Mouse (Mus musculus): ENCODE data around the gene a.

Gene a

DNA sequence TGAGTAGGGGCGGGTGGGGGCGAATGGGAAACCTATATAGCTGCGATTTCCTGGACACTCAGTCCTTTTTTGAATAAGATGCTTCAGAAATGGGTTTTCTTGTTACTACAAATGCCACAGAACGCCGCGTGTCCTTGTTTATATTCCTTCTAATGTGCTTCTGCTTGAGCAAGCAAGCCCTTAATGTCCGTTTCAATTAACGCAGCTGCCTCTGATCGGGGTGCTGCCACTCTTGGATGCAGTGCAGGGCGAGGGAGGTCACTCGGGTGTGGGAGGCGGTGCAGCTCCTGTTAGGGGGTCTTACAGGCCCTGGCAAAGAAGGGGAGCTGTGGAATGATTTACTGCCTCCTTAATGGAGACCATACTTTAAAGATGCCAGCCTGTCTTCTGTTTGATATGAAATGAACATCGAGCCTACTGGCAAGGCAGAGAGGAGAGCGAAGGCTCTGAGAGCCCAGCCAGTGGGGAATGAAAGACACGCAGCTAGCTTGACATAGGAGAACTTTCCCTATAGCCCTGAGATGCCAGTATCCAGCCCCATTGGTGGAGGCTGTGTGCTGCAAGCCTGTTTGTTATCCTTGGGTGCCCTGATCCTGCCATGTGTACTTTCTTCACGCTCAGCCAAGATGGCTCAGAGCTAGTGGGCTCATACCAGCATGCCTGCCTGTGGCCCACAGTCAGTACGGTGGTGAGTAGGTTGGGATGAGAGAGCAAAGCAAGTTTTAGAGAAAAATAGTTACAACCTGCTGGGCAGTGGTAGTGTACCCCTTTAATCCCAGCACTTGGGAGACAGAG, 8.1 kb upstream of the a start:
- DNase-seq (ENCODE audit: low spot score): no peak

DNA sequence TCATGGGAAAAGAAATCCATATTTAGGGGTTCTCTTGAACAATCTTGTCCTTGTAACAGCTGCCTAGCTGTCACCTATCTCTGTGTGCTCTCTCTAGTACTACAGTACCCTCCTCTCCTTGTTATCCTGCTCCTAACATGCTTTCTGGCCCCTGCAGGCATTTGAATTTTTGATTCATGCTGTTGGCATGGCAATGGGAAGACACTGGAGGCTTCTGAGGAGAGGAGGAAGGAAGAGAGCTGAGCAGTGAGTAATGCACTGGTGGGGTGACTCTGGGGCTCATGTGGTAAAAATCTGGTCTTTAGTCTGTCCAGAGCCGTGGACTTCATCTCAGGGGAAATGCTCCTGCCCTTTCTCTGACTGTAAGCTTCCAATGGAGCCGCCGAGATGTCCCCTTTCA, 5.9 kb upstream of the a start:
- no peak for DNase-seq (ENCODE audit: low spot score)

DNA sequence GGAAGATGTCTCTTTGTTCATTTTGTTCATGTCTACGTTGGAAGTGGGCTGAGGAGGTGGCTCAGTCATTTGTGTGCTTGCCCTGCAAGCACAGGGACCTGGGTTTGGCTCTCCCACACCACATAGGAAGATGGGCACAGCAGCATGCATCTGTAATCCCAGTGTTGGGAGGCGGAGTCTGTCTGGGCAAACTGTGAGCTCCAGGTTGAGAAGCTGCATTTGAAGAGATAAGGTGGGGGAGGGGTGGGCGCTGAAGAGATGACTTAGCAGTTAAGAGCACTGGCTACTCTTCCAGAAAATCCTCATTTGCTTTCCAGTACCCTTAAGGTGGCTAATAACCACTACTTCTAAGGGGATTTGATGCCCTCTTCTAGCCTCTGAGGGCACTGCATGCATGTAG, 5.0 kb upstream of the a start:
- DNase-seq (ENCODE audit: low spot score): no peak

DNA sequence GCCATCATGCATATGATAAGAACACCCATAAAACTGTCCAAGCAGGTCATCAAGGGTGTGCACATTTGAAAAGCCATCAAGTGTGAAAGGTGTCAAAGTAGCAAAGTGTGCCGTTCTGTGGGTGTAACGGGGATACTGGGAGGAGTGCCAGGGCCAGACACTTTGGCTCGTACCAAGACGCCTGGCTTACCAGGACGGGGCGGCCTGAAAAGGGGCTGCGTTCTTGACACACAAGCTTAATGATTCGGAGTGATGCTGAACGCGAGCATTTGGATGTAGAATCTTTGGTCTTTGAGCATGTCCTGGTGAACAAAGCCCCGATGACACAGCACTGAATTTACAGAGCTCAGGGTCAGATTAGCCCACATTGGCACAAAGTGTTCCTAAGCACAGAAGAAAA, 4.4 kb upstream of the a start:
- DNase-seq (ENCODE audit: low spot score): no peak

DNA sequence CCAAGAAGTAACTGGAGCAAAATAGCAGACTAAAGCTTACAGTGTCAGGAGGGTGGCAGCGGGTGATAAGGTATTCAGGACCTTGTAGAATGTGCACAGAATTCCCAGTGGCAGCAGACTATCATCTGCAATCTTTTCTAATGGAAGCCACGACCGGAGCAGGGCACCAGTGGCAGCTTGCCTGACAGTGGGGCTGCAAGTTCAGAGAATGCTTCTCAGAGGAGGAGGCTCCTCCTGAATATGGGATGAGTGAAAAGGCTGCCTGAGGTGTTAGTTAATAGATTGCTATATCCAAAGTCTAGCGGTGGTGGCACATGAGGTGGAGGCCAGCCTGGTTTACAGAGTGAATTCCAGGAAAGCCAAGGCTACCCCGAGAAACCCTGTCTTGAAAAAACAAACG, 1.8 kb upstream of the a start:
- no peak for DNase-seq (ENCODE audit: low spot score)

DNA sequence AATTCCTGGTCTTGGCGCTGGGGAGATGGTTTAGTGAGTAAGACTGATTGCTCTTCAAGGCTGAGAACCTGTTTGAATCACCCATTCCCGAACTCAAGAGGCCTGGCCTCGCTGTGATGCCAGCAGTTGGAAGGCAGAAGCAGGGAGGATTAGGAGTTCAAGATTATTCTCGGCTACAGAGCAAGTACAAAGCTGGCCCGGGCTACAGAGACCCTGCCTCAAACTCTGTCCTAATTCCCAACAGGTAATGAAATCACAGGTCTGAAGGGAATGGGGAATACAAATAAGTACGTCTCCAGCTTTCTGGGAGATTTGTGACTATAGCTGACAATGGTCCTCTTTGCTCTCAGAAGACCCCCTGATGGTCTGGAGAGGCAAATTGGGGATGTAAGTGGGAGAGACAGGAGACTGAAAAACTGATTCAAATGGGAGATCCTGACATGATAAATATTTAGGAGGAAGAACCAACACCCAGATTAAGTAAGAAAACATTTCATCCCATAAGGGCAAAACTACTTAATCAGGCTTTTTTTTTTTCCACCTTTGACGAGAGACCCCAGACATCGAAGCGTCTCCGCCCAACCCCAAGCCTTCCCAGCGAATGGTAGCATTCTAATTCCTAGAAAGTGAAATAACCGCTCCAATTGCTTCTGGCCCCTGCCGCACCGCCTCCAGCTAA, 1.1 kb upstream of the a start:
- no peak for DNase-seq (ENCODE audit: low spot score)

DNA sequence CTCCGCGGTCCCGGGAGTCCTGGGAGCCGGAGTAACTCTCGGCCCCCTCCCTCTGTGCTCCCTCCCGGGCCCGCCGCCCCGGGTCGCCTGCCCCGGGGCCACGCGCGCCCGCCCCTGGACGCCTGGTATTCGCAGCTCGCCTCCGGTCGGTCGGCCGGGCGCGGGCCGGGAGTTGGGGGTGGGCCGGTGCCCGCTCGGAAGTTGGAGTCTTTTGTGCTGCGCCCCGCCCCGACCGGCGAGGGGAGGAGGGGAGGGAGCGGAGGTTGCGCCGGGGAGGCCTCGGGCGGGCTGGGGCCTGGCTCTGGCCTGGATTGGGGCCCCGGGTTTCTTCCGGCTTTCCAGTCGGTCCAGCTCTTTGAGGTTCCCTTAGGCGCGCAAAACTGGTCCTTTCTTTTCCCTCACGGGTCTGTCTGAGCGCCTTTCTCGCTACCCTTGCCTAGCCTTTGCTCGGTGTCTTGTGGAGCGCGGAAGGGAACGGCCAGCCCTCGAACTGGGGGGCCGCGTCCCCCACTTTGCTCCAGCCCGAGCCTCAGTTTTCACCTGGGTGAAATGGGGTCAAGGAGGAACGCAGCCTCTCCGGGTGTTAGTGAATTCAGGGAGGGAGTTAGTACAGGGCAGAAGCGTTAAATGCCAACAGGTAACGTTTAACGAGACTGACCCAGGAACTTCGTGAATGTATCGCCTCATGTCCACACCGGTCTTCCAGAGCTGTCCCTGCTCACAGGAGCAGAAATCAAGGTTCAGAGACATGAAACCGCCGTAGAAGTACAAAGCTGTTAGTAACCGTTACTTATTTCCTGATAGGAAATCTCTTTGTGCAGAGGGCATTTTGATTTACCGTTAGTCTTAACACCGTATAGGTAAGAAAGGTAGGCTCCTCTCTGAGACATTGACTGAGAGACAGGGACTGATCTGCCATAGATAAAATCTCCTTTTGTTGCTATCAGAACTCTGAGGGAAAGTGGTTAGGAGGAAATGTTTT, 750 bp downstream of the a start:
- DNase-seq (ENCODE audit: low spot score): peak; percentile 83

DNA sequence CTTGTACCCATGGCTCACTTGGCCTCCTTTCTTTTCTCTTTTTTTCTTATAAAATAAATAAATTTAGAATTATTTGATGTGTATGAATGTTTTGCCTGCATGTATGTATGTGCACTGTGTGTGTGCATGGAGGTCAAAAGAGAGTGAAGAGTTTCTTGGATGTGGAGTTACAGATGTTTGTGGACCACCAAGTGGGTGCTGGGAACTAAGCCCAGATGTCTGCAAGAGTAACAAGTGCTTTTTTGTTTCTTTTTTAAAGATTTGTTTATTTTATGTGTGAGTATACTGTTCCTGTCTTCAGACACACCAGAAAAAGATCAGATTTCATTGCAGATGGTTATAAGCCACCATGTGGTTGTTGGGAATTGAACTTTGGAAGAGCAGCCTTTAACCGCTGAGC, 12.2 kb downstream of the a start:
- DNase-seq (ENCODE audit: low spot score): no peak

DNA sequence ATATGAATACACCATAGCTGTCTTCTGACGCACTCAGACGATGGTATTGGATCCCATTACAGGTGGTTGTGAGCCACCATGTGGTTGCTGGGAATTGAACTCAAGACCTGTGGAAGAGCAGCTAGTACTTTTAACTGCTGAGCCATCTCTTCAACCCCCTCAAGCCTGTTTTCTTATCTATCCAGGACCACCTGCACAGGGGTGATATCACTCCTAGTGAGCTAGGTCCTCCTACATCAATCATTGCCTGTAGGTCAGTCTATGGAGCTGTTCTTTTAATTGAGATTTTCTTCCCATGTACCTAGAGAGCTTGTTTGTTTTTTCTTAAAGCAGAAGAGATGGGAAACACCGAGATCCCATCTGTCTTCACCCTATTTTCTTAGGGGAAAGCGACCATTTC, 12.6 kb downstream of the a start:
- no peak for DNase-seq (ENCODE audit: low spot score)

DNA sequence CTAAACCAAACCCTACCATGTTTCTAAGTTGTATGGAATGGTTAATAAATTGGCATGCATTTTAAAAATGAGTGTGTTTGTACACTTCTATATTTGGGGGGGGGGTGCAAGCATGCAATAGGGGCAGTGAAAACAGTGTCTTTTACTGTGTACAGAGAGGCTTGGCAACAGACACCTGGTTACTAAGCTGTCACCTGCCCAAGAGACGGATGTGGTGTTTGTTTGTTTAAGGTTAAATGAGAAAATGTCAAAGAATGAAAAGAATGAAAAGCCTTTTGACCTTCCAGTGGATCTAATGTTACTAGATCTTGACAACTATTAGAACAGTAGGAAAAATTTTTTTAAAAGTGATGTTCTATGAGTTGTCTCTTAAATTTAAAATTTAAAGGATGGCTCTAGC, 16.5 kb downstream of the a start:
- DNase-seq (ENCODE audit: low spot score): no peak

DNA sequence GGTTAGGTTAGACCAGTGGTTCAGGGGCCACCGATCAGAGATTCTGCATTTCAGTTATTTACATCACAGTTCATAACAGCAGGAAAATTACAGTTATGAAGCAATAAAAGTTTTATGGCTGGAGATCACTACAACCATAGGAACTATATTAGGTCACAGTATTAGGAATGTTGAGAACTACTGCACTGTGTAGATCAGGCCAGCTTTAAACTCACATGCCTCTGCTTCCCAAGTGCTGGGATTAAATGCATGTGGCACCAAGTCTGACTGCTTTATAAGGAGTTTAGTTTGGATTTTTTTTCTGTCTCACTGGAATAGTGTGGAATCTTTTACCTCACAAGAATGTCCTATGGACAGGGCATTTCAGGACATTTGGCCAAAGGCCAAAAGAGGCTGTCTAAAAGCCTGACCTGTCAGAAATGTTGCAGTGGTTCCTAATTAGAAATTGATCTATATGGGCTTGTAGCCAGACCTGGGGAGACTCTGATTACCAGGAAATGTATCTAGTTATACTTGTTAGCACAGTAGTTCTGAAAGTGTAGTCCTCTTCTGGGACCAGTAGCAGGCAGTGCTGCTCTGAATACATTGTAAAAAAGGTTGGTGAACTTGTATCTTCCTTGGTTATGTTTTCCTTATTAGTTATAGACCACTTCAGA, 18.0 kb downstream of the a start:
- no peak for DNase-seq (ENCODE audit: low spot score)

DNA sequence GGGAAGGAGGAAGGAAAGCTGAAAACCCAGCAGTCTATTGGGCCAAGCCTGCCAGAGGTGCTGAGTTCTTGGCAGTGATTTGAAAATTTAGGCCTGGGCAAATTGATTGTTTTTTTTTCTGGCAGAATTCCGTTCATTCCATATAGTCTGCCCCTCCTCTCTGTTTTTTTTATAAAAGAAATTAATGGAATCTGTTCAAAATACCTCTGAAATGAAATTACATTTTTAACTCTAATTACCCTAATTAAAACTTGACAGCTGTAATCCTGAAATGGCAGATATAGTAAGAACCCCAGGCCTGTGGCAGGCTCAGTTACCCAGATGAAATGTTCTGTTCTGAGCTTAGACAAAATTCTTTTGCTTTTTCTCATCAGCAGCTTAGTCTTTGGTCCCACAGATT, 19.6 kb downstream of the a start:
- no peak for DNase-seq (ENCODE audit: low spot score)

DNA sequence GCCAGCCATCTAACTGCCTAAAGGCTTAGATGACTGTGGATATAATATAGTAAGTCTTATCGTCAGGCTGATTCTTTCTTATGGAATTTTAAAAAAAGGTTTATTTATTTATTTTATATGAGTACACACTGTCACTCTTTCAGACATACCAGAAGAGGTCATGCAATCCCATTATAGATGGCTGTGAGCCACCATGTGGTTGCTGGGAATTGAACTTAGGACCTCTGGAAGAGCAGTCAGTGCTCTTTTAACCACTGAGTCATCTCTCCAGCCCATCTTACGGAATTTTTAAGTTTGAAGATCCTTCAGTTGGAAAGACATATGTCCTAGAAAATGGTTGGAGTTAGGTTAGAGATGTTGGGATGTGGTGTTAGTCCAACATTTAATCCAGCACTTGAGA, 22.2 kb downstream of the a start:
- no peak for DNase-seq (ENCODE audit: low spot score)

DNA sequence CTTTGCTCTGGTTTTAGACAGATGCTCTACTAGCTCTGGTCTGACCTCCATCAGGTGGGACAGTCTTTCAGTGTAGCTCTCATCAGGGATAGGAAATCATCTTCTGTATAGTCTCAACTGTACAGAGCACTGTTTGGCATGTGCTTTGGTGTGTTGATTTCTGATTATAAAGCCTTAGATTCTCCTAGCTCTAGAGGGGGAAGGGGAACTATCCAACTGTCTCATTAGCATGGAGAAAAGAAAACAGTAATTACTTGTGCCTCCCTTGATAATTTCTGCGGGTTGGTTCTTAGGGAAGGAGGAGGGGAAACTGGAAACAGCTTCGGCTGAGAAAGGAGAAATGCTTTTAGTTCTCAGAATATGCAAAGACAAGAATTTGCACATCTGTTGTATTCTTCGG, 25.9 kb downstream of the a start:
- DNase-seq (ENCODE audit: low spot score): no peak

DNA sequence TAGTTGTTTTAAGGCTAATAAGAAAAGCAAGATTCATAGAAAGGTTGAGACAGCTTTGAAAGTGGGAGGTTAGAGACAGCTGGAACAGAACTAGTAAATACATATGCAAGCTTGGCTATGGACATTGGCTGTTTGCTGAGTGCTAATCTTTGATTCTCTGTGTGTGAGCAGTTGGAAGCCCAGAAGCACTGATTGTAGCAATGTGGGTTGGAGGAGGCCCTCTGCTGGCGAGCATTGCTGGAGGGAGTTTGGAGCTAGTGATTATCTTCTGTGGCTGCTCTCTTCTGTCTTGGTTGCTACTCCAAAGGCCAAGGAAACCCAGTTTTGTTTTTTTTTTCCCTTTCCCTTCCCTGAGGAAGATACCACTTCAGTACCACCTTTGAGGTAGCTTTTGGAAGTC, 26.6 kb downstream of the a start:
- no peak for DNase-seq (ENCODE audit: low spot score)

DNA sequence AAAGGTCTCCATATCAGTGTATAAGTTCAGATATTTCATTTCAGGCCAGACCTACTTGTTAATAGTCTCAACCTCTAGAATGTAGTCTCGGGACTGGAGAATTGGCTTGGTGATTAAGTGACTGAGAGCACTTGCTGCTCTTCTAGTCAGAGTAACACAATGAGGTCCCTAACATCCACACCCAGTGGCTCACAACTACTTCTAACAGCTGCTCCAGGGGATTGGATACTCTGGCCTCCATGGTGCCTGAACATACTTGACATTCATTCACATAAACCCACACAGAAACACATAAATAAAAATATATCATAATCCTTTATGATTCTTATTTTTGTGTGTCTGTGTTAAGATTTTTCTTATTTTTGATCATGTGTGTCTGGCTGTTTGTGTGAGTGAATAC, 27.4 kb downstream of the a start:
- DNase-seq (ENCODE audit: low spot score): no peak

DNA sequence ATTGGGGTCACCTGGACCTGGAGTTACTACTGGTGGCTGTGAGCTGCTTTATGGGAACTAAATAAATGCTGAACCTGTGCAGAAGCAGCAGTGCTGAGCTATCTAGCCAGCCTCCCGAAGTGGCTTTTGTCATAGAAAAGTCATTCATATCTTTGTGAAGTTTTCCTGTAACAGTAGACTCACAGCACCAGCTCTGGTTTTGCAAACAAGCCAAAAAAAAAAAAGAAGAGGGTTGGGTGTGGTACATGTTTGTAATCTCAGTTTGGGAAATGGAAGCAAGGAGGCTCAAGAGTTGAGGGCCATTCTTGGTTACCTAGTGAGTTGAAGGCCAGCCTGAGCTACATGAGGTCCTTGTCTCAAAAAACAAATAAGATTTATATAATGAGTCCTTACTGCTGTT, 29.1 kb downstream of the a start:
- no peak for DNase-seq (ENCODE audit: low spot score)

DNA sequence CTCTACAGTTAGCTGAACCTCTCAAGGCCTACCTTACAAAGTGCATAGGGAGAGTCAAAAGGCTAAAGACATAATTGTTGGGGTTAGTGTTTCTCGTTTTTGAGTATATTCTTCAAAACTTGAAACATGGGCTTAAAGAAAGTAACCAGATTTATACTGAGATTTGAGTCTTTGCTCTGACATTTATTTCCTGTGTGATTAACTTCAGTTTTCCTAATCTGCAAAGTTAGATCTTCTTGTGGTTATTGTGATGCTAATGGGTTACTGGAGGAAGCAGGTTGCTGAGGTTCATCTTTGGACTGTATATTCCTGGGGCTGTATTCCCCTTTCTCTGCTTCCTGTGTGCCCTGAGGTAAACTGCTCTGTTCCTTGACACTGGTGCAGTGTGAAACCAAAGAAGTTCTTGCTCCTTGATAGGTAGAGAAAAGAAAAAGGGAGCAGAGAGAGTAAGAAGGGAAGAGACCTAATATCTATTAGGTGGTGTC, 34.9 kb downstream of the a start:
- no peak for DNase-seq (ENCODE audit: low spot score)

DNA sequence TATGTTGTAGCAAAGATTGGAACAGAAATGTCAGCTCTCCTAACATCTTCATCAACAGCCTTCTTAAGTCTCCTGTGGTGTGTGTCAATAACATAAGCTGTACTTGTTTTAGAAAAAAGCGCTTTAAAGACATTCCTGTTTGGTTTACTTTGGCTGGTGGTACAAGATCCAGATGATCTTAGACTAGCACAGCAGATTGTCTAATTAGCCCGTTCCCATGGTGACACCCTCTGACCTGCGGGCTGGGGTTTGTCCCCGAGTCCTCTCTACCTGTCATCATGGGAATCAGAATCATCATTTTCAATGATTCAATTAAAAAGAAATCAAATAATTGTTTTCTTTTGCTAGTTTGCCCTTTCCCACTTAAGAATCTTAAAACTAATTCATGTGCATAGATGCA, 36.3 kb downstream of the a start:
- DNase-seq (ENCODE audit: low spot score): no peak

DNA sequence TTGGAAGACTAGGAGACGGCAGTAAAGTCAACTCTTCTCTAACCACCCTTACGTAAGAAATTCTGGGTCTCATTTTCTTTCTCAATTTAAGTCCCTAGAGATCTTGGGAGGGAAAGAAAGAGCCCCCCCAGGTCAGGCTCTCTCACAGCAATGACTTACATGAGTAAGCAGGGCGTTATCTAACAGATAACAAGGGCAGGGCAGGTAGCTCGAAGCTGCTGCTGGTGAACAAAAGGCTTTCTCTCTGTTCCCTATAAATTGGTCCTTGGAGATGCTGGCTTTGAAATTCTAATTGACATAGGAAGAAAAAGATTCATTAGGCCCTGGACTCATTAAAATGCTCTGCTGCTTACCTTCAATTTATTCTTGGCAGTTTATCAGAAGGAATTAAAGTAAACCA, 41.3 kb downstream of the a start:
- DNase-seq (ENCODE audit: low spot score): no peak

DNA sequence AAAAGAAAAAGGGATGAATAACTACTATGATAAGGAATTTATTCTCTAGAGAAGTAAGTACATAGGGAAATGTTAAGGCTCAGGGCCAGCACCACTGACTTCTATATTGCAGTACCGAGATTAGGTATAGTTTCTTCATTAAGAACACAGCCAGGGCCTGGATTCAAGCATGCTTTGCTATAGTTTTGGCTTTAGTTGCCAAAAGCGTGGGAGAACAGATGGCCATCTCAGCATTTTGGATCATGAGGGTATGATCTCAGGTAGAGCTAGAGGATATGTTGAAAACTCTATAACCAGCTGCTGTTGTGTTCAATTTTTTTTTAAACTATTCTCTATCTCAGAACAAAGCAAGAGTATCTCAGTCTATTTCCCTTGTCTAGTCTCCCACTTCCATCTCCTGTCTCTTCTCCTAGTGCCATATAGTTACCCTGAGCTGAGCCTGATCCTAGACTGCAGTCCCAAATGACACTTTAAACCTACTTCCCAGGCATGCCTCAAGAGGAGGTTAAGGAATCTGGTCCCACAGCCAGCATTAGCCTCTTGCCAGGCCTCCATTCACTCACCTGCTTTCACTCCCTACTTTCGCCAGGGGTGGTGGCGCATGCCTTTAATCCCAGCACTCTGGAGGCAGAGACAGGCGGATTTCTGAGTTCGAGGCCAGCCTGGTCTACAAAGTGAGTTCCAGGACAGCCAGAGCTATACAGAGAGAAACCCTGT, 43.1 kb downstream of the a start:
- no peak for DNase-seq (ENCODE audit: low spot score)

DNA sequence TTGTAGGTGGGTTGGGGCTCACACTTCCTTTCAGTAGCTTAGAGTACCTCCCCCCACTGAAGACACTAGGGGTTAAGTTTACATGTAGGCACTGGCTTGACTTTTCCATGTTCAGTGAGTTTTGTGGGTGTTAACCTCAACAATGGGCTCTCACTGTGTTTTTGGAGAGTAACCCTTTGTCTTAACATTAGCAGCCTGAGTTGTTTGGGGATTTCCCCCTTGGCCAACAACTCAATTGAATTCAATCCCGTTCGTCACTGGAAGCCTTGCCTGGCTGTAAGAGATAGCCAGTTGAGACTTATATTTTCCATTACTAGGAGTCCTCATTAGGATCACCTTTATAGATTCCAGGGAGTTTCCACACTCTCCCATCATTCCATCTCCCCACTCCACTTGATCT, 45.3 kb downstream of the a start:
- no peak for DNase-seq (ENCODE audit: low spot score)

Measured in testis, postnatal 14 days (tissue).